Mouse (Mus musculus) layer of hippocampus, adult 18-20 months (tissue): ENCODE results near the gene Zfp39. TPM values are rescaled to one million over a fixed set of nuclear protein-coding genes. Genes with fewer than 3 reads are reported as not detected.
A peak's percentile ranks its signal among the peaks of the same experiment; 100 is the strongest.

ENCODE experiments used
- DNase-seq, 2 experiments: peaks; one replicate each; pipeline ENCODE4 v3.0.0; 2022; ENCODE audit warnings: low spot score in 2 of 2
- long read RNA-seq: library from polyadenylated mRNA; stranded (forward); transcript quantifications from one replicate; pipeline ENCODE4 v2.0.0, GENCODE M21; 2021
- total RNA-seq, 2 experiments: library from RNA; stranded (reverse); gene quantifications; 2 replicates each; pipeline ENCODE4 v1.2.3; 2021

Zfp39 gene
- total RNA-seq, result 1 to 10 TPM; 9.5 to 9.6 TPM
- long read RNA-seq, transcript Zfp39-201 (5 exons, 3,890 nt), result major isoform, 22 of 24 reads
- long read RNA-seq, partial matches to known transcripts, result 1 of 24 reads
- long read RNA-seq, other reads (novel, unspliced or antisense), result 1 of 24 reads

DNA sequence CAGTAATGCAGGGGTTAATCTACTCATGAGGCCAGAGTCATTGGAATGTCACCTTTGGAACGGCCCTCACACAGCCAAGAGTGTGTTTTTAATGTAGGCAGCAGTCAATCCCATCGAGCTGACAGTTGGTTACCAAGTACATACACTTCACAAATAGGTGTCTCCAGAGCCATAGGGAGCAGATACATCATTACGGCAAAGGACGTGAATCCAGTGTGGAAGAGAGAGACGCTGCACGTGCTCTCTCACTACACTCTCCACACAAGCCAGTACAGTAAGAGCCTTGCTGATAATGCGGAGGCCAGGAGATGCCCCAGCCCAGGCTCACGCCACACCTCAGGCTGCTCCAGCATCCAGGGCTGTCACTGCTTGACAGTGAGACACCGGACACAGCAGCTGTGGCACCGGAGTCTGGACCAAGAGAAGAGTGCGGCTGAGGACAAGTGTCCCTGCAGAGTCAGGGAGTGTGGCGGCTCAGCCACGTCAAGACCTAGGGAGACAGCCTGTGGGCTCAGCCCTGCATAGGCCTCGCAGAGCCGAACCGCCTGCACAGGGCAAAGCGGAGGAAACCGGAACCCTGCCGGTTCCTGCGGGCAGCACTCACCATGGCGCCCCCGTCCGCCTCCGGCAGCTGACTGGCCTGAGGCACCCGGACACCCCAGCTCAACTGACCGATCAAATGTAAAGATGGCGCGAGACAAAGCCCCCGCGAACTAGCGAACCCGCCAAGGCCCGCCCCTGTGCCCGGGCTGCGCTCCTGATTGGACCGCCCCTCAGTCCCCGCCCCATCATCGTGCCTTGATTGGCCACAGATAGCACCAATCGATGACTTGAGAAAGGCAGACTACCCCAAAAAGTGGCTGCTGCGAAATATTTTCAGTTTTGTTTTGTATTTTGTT, at the start of gene Zfp39:
TSS of gene Zfp39 (minus strand) at position 715 of the 899 bp plus-strand sequence.
- DNase-seq, result peak; percentile 92 to 97

DNA sequence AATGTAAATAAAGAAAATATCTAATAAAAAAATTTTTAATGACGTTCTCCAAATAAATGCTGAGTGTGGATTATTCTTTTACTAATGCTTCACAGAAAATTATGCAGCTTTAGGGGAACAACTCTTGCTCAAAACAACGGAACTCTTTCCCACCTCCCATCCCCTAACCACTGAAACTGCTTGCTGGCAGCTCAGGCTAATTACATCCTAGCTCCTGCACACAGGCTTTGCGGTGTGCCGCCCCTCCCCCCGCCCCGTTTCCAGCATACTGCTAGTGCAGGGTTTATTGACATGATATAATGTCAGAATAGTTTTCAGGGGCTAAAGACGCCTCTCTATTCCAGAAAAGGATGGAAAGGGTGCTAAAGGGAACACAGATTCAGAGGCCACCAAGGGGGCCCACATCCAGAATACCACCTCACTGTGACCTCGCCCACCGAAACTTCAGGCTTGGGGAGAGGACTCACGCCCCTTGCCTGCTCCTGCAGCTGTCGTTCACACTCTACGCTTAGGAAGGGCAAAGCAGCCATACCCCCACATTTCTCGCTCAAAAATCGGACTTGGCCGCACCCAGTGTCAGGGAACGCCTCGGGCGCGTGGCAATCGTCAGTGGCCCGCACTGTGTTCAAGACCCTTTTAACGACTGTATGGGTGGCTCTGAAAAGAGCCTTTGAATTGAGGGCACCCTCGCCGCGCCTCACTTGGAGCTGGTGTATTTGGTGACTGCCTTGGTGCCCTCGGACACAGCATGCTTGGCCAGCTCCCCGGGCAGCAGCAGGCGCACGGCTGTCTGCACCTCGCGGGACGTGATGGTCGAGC, 49.5 kb upstream of the Zfp39 start:
- peak in 1 of 2 experiments; percentile 30 for DNase-seq

DNA sequence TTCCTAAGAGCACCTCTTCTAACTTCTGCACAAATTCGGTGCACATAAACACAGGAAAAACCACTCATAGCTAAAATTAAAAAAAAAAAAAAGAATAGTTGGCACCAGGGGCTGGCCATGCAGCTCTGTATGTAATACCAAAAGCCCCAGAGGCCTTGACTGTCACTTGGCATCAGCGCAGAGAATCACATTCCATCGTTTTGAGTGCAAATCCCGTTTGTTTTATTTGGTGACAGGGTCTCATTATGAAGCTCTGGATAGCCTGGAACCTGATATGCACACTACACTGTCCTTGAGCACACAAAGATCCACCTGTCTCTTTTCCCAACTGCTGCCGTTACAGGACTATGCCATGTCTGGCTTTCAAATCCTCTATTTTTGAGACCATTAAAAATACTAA, 47.2 kb upstream of the Zfp39 start:
- DNase-seq, result no peak

GRCm38 (mm10) chr11:58949480-58950431, 45.7 kb upstream of the Zfp39 start:
- peak; percentile 57 to 84 for DNase-seq

- DNase-seq, result peak; percentile 76 to 93
Measured at GRCm38 (mm10) chr11:58948542-58949479, 44.8 kb upstream of the Zfp39 start, which contains the start of gene Hist3h2ba. TSS of gene Hist3h2ba (plus strand) at chr11:58948920.

GRCm38 (mm10) chr11:58947798-58948528, 43.9 kb upstream of the Zfp39 start:
- peak; percentile 56 to 78 for DNase-seq

DNA sequence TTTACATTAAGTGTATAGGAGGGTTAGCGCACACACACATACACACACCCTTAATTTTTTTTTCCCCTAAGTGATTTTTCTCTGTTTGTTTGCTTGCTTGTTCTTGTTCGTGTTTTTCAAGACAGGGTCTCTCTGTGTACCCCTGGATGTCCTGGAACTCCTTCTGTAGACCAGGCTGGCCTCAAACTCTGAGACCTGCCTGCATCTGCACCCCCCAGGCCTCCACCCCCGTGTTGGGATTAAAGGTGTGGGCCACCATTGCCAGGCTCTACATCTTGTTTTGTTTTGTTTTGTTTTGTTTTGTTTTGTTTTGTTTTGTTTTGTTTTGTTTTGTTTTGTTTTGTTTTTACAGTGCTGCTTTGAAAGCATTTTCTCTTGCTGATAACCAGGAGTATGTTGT, 43.3 kb upstream of the Zfp39 start:
- DNase-seq, result no peak

GRCm38 (mm10) chr11:58944136-58944535, 40.1 kb upstream of the Zfp39 start:
- no peak for DNase-seq

- no peak for DNase-seq
Measured at GRCm38 (mm10) chr11:58939088-58939439, 35.0 kb upstream of the Zfp39 start.

DNA sequence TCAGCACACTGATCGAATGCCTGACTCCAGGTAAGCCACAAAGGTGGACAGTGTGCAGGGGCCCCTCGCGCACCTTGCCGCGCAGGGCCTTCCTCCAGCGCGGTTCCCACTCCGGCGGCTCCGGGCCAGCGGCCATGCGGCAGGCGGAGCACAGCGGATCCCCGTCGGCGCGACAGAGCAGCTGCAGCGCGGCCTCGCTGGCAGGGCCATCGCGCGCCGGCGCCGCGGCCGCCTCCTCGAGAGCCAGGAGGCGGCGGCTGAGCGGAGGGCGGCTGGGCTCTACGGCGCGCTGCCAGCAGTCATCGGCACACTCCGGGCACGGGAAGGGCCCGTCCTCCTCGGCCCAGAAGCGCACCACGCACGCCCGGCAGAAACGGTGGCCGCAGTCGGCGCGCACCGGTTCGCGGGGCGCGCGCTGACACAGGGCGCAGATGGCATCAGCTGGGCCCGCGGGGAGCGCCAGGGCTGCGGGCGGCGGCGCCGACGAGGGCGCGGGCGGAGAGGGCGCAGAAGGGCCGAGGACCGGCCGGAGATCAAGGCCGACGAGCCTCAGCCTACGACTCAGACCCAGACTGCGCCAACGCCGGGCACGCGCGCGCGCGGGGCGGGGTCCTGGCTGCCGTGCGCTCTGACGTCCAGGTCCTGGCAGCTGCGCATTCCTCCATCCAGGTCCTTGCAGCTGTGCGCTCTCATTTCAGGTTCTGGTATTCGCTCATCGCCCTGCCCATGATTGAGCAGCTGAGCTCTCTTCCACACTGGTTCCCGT, 34.5 kb upstream of the Zfp39 start, which contains the start of gene Rnf187:
TSS of gene Rnf187 (minus strand) at position 595 of the 766 bp plus-strand sequence.
- peak; percentile 88 to 93 for DNase-seq

- no peak for DNase-seq
Measured at GRCm38 (mm10) chr11:58937909-58938308, 33.9 kb upstream of the Zfp39 start.

GRCm38 (mm10) chr11:58931576-58931975, 27.6 kb upstream of the Zfp39 start:
- no peak for DNase-seq

DNA sequence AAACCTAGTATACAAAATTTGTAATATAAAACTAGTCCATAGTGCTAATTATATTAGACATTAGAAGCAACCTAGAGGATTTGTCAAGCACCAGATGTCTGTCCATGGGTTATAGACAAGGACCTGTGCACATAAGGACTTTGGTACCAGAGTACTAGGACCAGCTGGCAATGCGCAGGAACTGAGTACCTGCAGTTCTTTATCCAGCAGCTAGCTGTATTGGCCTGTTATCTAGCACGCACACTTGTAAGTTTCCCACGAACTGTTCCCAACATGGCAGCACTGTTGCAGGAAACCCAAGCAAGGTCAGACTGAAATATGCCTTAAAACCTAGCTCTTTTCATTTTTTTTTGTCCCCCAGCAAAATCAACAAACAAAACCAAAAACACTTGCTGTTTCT, 26.2 kb upstream of the Zfp39 start:
- DNase-seq, result no peak

DNA sequence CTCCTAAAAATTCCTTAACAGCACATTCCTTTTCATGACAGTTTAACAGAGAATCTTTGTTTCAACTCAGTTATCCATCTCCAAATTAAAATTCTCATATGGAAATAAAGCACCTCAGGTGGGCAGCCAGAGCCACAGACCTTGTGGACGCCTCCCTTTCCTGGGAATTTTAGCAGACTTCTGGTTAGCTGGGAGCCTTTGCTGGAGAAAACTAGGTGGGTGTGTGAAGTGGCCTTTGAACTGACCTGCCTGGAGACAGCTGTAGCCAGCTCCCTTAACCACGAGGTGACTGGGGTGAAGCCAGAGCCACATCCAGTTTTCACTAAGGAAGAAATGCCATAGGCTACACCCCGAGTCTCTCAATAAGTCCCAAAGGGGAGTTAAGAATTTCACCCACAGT, 25.6 kb upstream of the Zfp39 start:
- no peak for DNase-seq

GRCm38 (mm10) chr11:58929055-58929454, 25.0 kb upstream of the Zfp39 start:
- no peak for DNase-seq

DNA sequence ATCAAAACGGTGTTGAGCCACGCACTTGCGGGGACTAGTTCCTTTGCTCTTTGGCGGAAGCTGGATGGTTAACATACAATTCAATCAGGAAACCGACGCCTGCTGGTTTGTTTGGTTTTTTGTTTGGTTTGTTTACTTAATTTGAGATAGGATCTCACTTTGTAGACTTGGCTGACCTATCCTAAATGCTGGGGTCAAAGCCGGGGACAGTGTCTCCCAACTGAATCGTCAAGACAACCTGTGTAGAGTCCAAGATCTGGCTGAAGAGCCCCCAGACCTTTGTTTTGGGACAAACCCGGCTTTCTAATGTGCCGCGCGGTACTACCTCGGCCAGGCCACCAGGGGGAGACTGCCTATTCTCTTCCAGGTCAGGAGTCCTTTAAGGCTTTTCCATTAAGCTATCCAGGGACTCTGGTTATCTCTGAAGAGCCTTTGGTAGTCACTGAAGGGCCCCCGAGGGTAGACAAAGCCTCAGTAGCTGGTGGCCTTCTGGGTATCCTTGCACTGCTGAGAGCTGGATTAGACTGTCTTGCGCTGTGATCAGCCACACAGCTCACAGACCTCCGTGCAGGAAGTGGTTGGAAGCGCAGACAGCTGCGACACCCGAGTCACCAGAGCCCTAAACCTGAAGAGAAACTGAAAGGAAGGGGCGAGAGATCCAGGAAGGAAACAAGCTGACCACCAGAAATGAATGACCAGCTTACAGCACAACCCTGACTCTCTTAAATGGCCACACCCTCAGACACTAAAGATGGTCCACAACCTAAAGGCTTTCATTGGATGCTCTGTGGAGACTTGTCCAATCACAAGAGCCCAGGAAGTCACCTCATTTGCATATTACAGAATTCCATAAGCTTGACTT, 24.0 kb upstream of the Zfp39 start:
- peak in 1 of 2 experiments; percentile 50 for DNase-seq

DNA sequence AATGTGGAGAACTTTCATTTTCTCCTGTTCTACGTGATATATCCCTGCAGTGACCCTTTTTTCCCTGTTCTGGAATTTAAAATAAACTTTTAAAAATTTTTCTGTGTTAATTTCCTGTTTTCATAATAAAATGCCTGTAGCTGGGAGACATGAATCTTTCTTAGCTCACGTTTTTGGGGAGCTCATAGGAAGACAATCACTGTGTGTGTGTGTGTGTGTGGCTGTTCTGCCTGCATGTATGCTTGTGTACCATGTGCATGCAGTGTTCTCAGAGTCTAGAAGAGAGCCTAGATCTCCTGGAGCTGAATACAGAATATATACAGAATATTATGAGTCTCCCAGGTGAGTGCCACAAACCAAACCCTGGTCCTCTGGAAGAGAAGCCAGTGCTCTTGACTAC, 23.0 kb upstream of the Zfp39 start:
- DNase-seq, result no peak
